Mouse (Mus musculus) forebrain, embryonic 16.5 days (tissue): ENCODE measurements around the gene Ocel1. TPM values are rescaled to one million over a fixed set of nuclear protein-coding genes. Genes with fewer than 3 reads are reported as not detected.

ENCODE experiments used
- ATAC-seq: fragments of 200-750 bp; cut with Nextera tagmentation; 2 replicates; pipeline ENCODE4 v1.8.0; 2017; ENCODE audit warnings: mild to moderate bottlenecking, moderate library complexity
- H3K27ac ChIP-seq: fragments of 300-500 bp; sonication (generic); 2 replicates; pipeline ENCODE4 v1.5.1; 2014; ENCODE audit warnings: low read length, control low read depth
- H3K27me3 ChIP-seq: fragments of 300-500 bp; sonication (generic); replicated peaks from 2 replicates; pipeline ENCODE4 v1.6.1; 2014; ENCODE audit warnings: low read length; ENCODE audit not compliant: control insufficient read depth, insufficient read depth
- H3K36me3 ChIP-seq: fragments of 300-500 bp; sonication (generic); 2 replicates; pipeline ENCODE4 v1.6.1; 2014; ENCODE audit not compliant: control insufficient read depth, insufficient read depth
- H3K4me1 ChIP-seq: fragments of 300-500 bp; sonication (generic); replicated peaks from 2 replicates; pipeline ENCODE4 v1.6.1; 2014; ENCODE audit warnings: low read length; ENCODE audit not compliant: control insufficient read depth, insufficient read depth
- H3K4me2 ChIP-seq: fragments of 300-500 bp; sonication (generic); 2 replicates; pipeline ENCODE4 v1.6.1; 2014; ENCODE audit warnings: mild to moderate bottlenecking, low read length, control low read depth
- H3K4me3 ChIP-seq: fragments of 300-500 bp; sonication (generic); replicated peaks from 2 replicates; pipeline ENCODE4 v1.5.1; 2014; ENCODE audit warnings: mild to moderate bottlenecking, low read length, control low read depth
- H3K9ac ChIP-seq: fragments of 300-500 bp; sonication (generic); replicated peaks from 2 replicates; pipeline ENCODE4 v1.6.1; 2014; ENCODE audit warnings: low read depth, low read length, control low read depth
- H3K9me3 ChIP-seq: fragments of 300-500 bp; sonication (generic); 2 replicates; pipeline ENCODE4 v1.6.1; 2016; ENCODE audit warnings: low read length; ENCODE audit not compliant: control insufficient read depth
- WGBS: fragments of 180-500 bp; shearing (Covaris S2); extraction: QIAGEN DNeasy Blood & Tissue Kit; methylation state at CpG from one replicate; pipeline ENCODE4 v1.1.7; 2014; 5-methylcytosine and 5-hydroxymethylcytosine counted together
- polyA plus RNA-seq: library from polyadenylated mRNA; unstranded; fragments of >200 nt; fragmentation: Nextera tagmentation; extraction: Ambion mirVana; gene quantifications from 2 replicates; pipeline ENCODE4 v1.2.1, GENCODE M21; 2015

The Ocel1 gene
- polyA plus RNA-seq, 1 experiment from 2014 or later: 7.8 TPM

- no peaks in the 10 kb centered on the region for H3K27me3 ChIP-seq
- H3K4me1 ChIP-seq: peaks cover 18% of the 10 kb centered on the region
- peak within 1 kb of the TSS; percentile 52 for H3K4me3 ChIP-seq
- WGBS: under 1% methylated on average over 56 of the region's 56 CpGs
- H3K36me3 ChIP-seq: no peaks in the 10 kb centered on the region
- ATAC-seq: peak; percentile 80
- peak within 1 kb of the TSS; percentile 84 for H3K4me2 ChIP-seq
- peak within 1 kb of the TSS; percentile 80 for H3K27ac ChIP-seq
- H3K9me3 ChIP-seq: no peaks in the 10 kb centered on the region
- peak within 1 kb of the TSS; percentile 57 for H3K9ac ChIP-seq
These were observed 4.1 kb upstream of the Ocel1 start, which contains the start of gene Use1 for GRCm38 (mm10) chr8:71366771-71367528. Use1 (plus strand) TSS chr8:71366848.

GRCm38 (mm10) chr8:71367529-71368176 is 3.4 kb upstream of the Ocel1 start:
- no peak for ATAC-seq
- H3K27ac ChIP-seq: peak overlapping the region; percentile 80

GRCm38 (mm10) chr8:71368366-71368765 is 2.7 kb upstream of the Ocel1 start:
- Histone ChIP-seq H3K4me2 (no peak overlapping the region), H3K9me3 (no peaks in the 10 kb centered on the region), H3K4me3 (no peak overlapping the region), H3K9ac (no peak overlapping the region), H3K36me3 (no peaks in the 10 kb centered on the region), H3K27me3 (no peaks in the 10 kb centered on the region), H3K27ac (no peak overlapping the region), H3K4me1 (peaks cover 18% of the 10 kb centered on the region)
- no peak for ATAC-seq

More at GRCm38 (mm10) chr8:71367529-71368176, 3.4 kb upstream of the Ocel1 start:
- no peaks in the 10 kb centered on the region for H3K9me3 ChIP-seq
- H3K4me3 ChIP-seq: peak overlapping the region; percentile 52
- H3K9ac ChIP-seq: peak overlapping the region; percentile 57
- H3K27me3 ChIP-seq: no peaks in the 10 kb centered on the region
- WGBS: 51% methylated on average over 17 of the region's 17 CpGs
- peak overlapping the region; percentile 84 for H3K4me2 ChIP-seq
- peaks cover 18% of the 10 kb centered on the region for H3K4me1 ChIP-seq
- no peaks in the 10 kb centered on the region for H3K36me3 ChIP-seq

GRCm38 (mm10) chr8:71369040-71369718 is 1.9 kb upstream of the Ocel1 start:
- Histone ChIP-seq H3K27me3 (no peaks in the 10 kb centered on the region), H3K4me3 (no peak overlapping the region), H3K9ac (no peak overlapping the region), H3K9me3 (no peaks in the 10 kb centered on the region), H3K4me1 (peaks cover 18% of the 10 kb centered on the region), H3K36me3 (no peaks in the 10 kb centered on the region), H3K27ac (no peak overlapping the region), H3K4me2 (no peak overlapping the region)
- no peak for ATAC-seq
- 93% methylated on average over 10 of the region's 10 CpGs for WGBS

GRCm38 (mm10) chr8:71370711-71371235 is 325 bp upstream of the Ocel1 start:
- 19% methylated on average over 5 of the region's 5 CpGs for WGBS

GRCm38 (mm10) chr8:71372427-71372826 is 1.3 kb downstream of the Ocel1 start:
- Histone ChIP-seq H3K4me1 (peaks cover 29% of the 10 kb centered on the region), H3K9me3 (no peaks in the 10 kb centered on the region), H3K27me3 (no peaks in the 10 kb centered on the region), H3K27ac (no peak overlapping the region), H3K36me3 (no peaks in the 10 kb centered on the region), H3K9ac (no peak overlapping the region), H3K4me2 (no peak overlapping the region), H3K4me3 (no peak overlapping the region)
- ATAC-seq: no peak
- WGBS: 80% methylated on average over 12 of the region's 12 CpGs

More at GRCm38 (mm10) chr8:71370711-71371235, 325 bp upstream of the Ocel1 start:
- Histone ChIP-seq H3K9ac (peak overlapping the region; percentile 73), H3K4me2 (peak overlapping the region; percentile 55), H3K9me3 (no peaks in the 10 kb centered on the region), H3K36me3 (no peaks in the 10 kb centered on the region), H3K4me3 (peak overlapping the region; percentile 89), H3K4me1 (peaks cover 23% of the 10 kb centered on the region), H3K27me3 (no peaks in the 10 kb centered on the region), H3K27ac (peak overlapping the region; percentile 92)
- no peak for ATAC-seq

GRCm38 (mm10) chr8:71373000-71373399 is 1.9 kb downstream of the Ocel1 start:
- Histone ChIP-seq H3K4me2 (no peak overlapping the region), H3K36me3 (0 out of 2 replicates have a peak, but pooled peaks cover 2% of the 10 kb centered on the region), H3K27me3 (no peaks in the 10 kb centered on the region), H3K9me3 (no peaks in the 10 kb centered on the region), H3K4me3 (no peak overlapping the region), H3K9ac (no peak overlapping the region), H3K4me1 (peaks cover 23% of the 10 kb centered on the region), H3K27ac (no peak overlapping the region)
- ATAC-seq: no peak
- WGBS: 88% methylated on average over 3 of the region's 3 CpGs

GRCm38 (mm10) chr8:71374616-71375206 is 3.6 kb downstream of the Ocel1 start:
- no peak for ATAC-seq
- peaks cover 26% of the 10 kb centered on the region for H3K4me1 ChIP-seq
- no peak overlapping the region for H3K4me2 ChIP-seq
- 83% methylated on average over 17 of the region's 17 CpGs for WGBS
- H3K27me3 ChIP-seq: no peaks in the 10 kb centered on the region
- H3K4me3 ChIP-seq: no peak overlapping the region
- no peaks in the 10 kb centered on the region for H3K9me3 ChIP-seq
- no peak overlapping the region for H3K27ac ChIP-seq
- no peak overlapping the region for H3K9ac ChIP-seq
- 0 out of 2 replicates have a peak, but pooled peaks cover 2% of the 10 kb centered on the region for H3K36me3 ChIP-seq
